Mouse (Mus musculus) ES-E14 (cell line): ENCODE data around the gene Fam20b. TPM values are rescaled to one million over a fixed set of nuclear protein-coding genes. Genes with fewer than 3 reads are reported as not detected.

Source experiments
- DNase-seq: peaks from one replicate; pipeline ENCODE4 v3.0.0-alpha.2; 2013; ENCODE audit warnings: low read depth, low spot score
- H3K27ac ChIP-seq: 2 replicates; pipeline ENCODE4 v1.5.1; 2012; ENCODE audit warnings: low read depth, mild to moderate bottlenecking, low read length, moderate library complexity, mixed read lengths; ENCODE audit not compliant: poor library complexity, insufficient read depth, severe bottlenecking
- H3K36me3 ChIP-seq: 2 replicates; pipeline ENCODE4 v1.6.1; 2012; ENCODE audit warnings: mild to moderate bottlenecking, low read length, moderate library complexity, mixed read lengths; ENCODE audit not compliant: control insufficient read depth, poor library complexity, insufficient read depth, severe bottlenecking
- H3K4me1 ChIP-seq, 2 experiments: fragments of 150-350 bp in 1 of 2; sonication (generic) in 1 of 2; 2 replicates each; pipeline ENCODE4 v1.6.1; 2012; ENCODE audit warnings: low read length in 2 of 2, mild to moderate bottlenecking in 1 of 2, mixed read lengths in 1 of 2; ENCODE audit not compliant: control insufficient read depth in 2 of 2, insufficient read depth in 2 of 2, poor library complexity in 1 of 2
- H3K4me3 ChIP-seq, 2 experiments: fragments of 150-350 bp in 1 of 2; sonication (generic) in 1 of 2; 2 replicates each; pipeline ENCODE4 v1.5.1; 2012; ENCODE audit warnings: low read length in 2 of 2, low read depth in 1 of 2, mild to moderate bottlenecking in 1 of 2, mixed read lengths in 1 of 2; ENCODE audit not compliant: insufficient read depth in 1 of 2, poor library complexity in 1 of 2, severe bottlenecking in 1 of 2
- H3K9ac ChIP-seq: 2 replicates; pipeline ENCODE4 v1.6.1; 2012; ENCODE audit warnings: low read depth, mild to moderate bottlenecking, low read length, mixed read lengths; ENCODE audit not compliant: poor library complexity, insufficient read depth, severe bottlenecking
- H3K9me3 ChIP-seq: fragments of 150-350 bp; sonication (generic); 2 replicates; pipeline ENCODE4 v1.6.1; 2012; ENCODE audit warnings: low read depth, mild to moderate bottlenecking, low read length; ENCODE audit not compliant: control insufficient read depth, insufficient read depth
- CHD2 ChIP-seq: IDR thresholded peaks from 2 replicates; pipeline ENCODE4 v1.6.1; 2014; ENCODE audit warnings: mild to moderate bottlenecking, low read depth, low read length, inconsistent platforms
- HCFC1 ChIP-seq: IDR thresholded peaks from 2 replicates; pipeline ENCODE4 v1.6.1; 2012; ENCODE audit warnings: low read length, inconsistent platforms, borderline replicate concordance; ENCODE audit not compliant: insufficient read depth
- MAFK ChIP-seq: IDR thresholded peaks from 2 replicates; pipeline ENCODE4 v1.6.1; 2014; ENCODE audit warnings: mild to moderate bottlenecking, low read depth, low read length, inconsistent platforms; ENCODE audit not compliant: insufficient read depth
- ZC3H11A ChIP-seq: IDR thresholded peaks from 2 replicates; pipeline ENCODE4 v1.6.1; 2012; ENCODE audit warnings: low read depth, mild to moderate bottlenecking, inconsistent platforms, low read length, borderline replicate concordance
- ZNF384 ChIP-seq: IDR thresholded peaks from 2 replicates; pipeline ENCODE4 v1.6.1; 2012; ENCODE audit warnings: low read depth, low read length, inconsistent platforms
- in situ Hi-C, 2 experiments: fragments of 600-800 bp; cut with MboI; formaldehyde crosslinking; loops; one replicate each; pipeline ENCODE4 v1.15.1; 2025; ENCODE audit warnings: low sequenced_read_pairs in 2 of 2, inconsistent platforms in 1 of 2; ENCODE audit not compliant: unreplicated experiment in 2 of 2
- total RNA-seq: library from RNA; depleted of rRNA; stranded (reverse); fragments of 300-350 nt; gene quantifications from 2 replicates; pipeline ENCODE4 v1.2.3, GENCODE M21; 2012

The Fam20b gene
- total RNA-seq, 1 experiment, result 22.2 TPM

DNA sequence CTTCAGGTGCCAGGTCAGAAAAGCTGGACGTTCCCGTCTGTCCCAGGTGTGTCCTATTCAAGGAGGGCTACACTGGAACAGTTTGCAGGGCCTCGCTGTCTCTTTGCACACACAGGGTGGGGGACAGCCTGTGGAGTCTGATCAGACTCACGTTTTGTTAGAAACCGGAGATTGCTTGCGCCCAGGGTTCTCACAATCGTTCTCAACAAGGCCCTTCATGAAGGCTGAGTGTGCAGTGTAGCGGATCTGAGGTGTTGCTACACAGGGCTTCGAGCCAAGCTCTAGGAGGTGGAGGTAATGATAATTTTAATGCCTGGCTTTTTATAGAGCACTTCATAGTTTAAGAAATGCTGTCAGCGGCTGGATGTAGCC is 42.5 kb upstream of the Fam20b start:
- in situ Hi-C loops, result no loop called here

DNA sequence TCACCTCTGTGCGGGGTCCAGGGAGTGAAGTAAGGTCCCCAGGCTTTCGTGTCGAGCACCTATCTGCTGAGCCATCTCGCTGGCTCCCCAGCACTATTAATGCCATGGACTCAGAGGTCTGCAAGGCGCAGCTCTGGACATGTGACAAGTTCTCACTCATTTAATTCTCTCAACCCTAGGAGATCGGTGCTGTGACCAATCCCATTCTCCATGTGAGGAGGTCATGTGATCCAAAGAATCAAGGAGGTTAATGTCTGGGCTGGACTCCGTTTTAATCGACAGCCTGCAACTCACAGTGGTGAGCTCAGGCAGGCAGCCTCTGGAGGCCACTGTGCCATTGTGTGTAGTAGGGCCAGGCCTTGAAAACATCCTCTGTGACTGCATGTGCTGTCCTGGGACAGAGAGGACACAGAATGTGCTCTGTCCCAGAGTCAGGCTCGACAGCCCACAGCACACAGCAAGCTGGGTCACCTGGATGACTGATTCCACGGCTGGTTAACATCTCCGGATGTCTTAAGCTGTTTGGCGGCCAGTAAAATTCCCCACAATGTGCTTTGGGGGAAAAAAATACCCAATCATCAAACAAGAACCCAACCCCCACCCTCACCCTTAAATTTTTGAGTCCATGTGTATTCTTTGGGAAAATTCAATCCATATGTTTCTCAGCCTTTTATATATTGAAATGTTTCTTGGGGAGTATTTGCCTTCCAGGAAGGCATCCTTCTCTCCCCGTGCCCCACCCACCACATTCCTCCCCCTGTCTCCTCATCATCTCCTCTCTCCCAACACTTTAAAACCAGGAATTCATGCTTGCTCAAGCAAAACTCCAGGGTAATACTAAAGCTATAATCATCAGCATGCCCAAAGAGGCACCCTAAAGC is 41.9 kb upstream of the Fam20b start:
- Histone ChIP-seq H3K9me3 (no peaks in the 10 kb centered on the region), H3K9ac (no peak overlapping the region), H3K4me1 (no peaks in the 10 kb centered on the region), H3K36me3 (no peaks in the 10 kb centered on the region), H3K27ac (no peak overlapping the region), H3K4me3 (no peak overlapping the region)
- in situ Hi-C loops, result no loop called here
- no peak for DNase-seq
- no peak for TF ChIP-seq HCFC1

More for the DNA sequence above, 42.5 kb upstream of the Fam20b start:
- no peak for DNase-seq
- Histone ChIP-seq H3K4me3 (no peak overlapping the region), H3K4me1 (no peaks in the 10 kb centered on the region), H3K9me3 (no peaks in the 10 kb centered on the region), H3K36me3 (no peaks in the 10 kb centered on the region), H3K27ac (no peak overlapping the region), H3K9ac (no peak overlapping the region)
- TF ChIP-seq CHD2, result no peak
- TF ChIP-seq ZNF384, result no peak
- no peak for TF ChIP-seq MAFK
- no peak for TF ChIP-seq HCFC1
- TF ChIP-seq ZC3H11A, result no peak

DNA sequence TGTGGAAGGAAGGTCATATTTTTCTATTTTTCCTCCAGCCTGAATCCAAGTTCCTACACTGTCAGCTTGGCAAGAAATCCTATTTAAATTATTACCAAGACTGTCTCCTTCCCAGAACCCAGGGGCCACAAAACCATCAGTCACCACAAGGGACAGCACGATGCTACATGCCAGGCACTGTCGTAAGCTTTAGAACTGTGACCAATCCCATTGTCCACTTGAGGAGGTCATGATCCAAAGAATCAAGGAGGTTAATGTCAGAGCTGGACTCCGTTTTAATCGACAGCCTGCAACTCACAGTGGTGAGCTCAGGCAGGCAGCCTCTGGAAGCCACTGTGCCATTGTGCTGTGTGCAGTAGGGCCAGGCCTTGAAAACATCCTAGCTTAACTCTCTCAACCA is 39.4 kb upstream of the Fam20b start:
- no peak overlapping the region for H3K4me3 ChIP-seq
- no peak for DNase-seq
- in situ Hi-C loops, result no loop called here
- H3K27ac ChIP-seq, result no peak overlapping the region
- no peaks in the 10 kb centered on the region for H3K9me3 ChIP-seq
- H3K4me1 ChIP-seq, result no peaks in the 10 kb centered on the region
- no peak overlapping the region for H3K9ac ChIP-seq
- TF ChIP-seq ZC3H11A (no peak), MAFK (no peak), ZNF384 (no peak), CHD2 (no peak), HCFC1 (no peak)
- H3K36me3 ChIP-seq, result no peaks in the 10 kb centered on the region

DNA sequence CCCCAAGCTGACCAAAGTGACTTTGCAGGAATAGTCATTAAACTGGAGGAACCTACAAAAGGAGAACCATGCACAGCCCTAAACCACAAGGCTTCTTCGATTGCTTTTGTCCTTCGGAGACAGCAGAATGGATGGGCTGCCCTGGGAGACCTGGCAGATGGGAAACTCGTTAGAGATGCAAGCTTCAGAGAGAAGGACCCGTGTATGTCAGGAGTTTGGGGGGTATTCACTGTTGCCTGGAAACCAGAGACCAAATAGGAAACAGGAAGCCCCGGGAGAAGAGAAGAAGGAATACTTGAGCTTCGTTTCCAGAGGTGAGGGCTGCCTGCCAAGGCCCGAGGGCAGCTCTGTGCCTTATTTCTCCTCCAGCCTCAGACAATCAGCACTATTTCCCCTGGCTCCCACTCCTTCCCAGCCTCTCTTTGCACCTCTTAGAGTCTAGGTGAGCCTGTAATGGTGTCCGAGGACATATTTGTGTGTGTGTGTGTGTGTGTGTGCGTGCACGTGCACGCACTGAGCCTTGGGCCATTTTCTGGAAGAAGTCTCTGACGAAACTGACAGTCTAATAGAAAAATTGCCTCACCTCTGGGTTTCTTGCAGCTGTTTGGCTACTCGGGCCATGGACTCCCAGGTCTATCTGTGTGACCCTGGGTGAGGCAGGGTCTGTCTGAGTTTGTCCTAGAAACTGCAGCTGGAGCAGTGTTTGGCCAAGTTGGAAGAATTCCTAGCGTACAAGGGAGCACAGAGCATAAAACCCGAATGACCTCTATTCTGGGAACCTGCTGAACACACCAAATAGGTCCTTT is 35.9 kb upstream of the Fam20b start:
- DNase-seq, result no peak
- Histone ChIP-seq H3K9ac (no peak overlapping the region), H3K4me1 (no peaks in the 10 kb centered on the region), H3K4me3 (no peak overlapping the region), H3K27ac (no peak overlapping the region), H3K9me3 (no peaks in the 10 kb centered on the region), H3K36me3 (no peaks in the 10 kb centered on the region)
- in situ Hi-C loops, result no loop called here
- TF ChIP-seq ZNF384 (no peak), ZC3H11A (no peak), CHD2 (no peak), MAFK (no peak), HCFC1 (no peak)
